Mouse (Mus musculus) kidney, adult 11 months (tissue): ENCODE measurements at regions not wholly inside any gene's neighbourhood (a gene's known extent, or its start where the extent isn't known, plus 50 kb on each side); places are given as distances from the start of the nearest gene placed in this dataset.

Source experiments
- DNase-seq: peaks from one replicate; pipeline ENCODE4 v3.0.0; 2022

DNA sequence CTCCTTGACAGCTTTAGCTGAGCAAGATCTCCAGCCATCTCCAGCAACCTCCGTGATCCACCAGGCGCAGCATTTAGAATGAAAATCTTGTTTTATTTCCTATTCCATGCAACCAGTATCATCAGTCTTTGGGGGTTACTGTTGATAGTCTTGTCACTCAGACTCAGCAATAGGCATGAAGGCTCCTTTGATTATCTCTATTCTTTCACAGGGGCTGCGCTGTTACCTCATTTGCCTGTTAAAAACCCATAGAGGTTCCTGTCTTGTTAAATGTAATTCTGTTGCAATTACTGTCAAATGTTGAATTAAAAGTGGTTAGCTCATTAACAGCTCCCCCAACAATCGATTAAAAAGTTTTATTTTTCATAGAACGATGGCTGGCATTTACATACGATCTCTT is 502.7 kb downstream of the Olfm4 start:
- no peak for DNase-seq

GRCm38 (mm10) chr14:80492043-80492900 is 508.4 kb downstream of the Olfm4 start:
- DNase-seq: no peak

DNA sequence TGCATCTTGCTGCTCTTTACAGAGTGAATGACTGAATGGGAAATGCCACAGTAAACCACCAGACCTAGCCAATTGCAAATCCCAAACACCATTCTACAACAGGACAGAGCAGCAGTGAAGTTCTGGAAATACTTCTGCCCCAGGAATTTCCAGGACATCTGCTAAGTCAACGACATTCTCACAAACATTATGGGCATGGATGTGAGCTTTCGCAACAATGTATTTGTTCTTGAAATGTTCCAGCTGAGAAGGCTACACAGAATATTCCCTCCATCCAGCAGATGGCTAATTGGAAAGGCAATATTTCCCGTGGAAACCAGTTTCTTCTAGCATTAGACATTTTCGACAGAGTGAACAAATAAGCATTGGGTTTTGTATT is 509.0 kb downstream of the Olfm4 start:
- DNase-seq: no peak

- no peak for DNase-seq
Measured at GRCm38 (mm10) chr14:80504351-80504750, 520.5 kb downstream of the Olfm4 start.

DNA sequence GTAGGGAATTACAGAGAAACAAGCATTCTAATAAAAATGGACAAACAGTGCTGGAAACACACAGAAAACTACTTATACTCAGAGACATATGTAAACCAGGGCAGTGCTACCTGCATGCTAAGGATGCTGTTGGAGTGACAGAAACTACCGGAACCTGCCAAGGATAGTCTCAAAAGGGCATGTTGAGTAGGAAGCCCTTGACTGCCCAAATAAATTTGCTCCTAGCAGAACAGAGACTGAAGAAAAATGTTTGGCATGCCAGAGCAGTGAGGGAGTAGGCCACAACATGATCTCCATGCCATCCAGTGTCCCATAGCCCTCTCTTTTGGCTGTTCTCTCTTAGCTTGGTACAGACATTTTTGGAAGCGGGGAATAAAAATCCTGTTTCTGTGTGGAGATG is 532.7 kb downstream of the Olfm4 start:
- DNase-seq: no peak

GRCm38 (mm10) chr14:80521216-80521615 is 537.3 kb downstream of the Olfm4 start:
- DNase-seq: no peak

DNA sequence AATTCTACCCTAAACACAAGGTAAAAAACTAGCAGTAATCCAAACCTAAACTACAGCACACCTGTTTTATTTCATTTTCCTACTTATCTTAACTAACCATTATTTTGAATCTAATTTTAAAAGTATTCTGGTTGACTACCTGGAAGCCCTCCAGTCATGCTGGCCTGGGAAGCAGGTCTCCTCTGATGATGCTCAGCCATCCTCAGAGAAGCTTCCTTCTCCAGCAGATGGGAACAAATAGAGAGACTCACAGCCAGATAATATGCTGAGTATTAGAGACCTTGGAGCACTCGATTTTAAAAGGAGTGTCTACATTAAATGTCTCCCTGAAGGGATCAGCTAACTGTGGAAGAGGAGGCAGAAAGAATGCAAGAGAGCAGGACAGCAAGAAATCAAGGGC is 537.8 kb downstream of the Olfm4 start:
- DNase-seq: no peak

DNA sequence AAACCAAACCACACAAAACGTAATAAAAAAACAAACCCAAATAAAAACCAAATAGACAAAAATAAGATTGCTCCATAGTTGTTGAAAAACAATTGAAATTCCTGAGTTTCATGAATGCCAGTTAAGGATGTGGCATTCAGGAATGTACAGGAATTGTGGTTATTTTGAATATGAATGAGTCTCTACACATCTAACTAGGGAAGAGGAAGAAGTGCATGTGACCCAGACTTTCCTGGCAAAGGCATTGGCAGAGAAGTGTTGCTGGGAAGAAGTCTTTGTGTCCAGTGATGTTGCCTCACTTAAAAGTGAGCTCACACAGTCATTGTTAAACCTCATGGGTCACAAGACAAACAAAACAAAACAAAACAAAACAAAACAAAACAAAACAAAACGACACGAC is 538.7 kb downstream of the Olfm4 start:
- no peak for DNase-seq

GRCm38 (mm10) chr14:80528419-80529028 is 544.6 kb downstream of the Olfm4 start:
- no peak for DNase-seq

DNA sequence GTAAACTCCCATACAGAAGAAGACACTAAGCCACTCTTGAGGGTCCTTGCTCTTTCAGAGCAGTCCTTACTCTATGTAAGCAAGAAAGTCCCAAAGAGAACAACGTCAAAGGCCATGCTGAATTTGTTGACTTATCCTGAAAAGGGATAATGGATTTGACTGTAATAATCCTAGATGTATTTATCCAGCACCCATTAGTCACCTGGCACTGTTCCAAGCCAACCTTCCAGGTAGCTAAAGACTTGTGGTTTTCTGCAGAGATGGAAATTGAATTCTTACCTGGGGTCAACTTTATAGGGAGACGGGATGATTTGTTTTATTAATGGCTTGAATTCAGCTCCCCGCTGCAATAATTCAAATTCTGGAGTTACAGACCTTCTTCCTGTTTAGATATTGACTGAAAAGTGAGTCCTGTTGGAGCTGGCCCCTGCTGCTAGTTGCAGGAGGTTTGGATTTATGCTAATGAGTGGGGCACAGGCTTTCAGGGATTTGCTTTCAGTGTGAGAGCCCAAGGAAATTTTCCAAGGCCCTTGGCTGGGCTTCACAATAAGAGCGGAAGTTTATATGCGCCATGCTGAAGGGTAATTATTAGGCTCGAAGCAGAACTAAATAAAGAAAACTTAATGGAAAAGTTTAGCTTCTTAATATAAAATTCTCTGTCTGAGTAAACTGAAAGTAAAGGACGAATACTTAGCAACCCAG is 552.3 kb downstream of the Olfm4 start:
- DNase-seq: no peak

DNA sequence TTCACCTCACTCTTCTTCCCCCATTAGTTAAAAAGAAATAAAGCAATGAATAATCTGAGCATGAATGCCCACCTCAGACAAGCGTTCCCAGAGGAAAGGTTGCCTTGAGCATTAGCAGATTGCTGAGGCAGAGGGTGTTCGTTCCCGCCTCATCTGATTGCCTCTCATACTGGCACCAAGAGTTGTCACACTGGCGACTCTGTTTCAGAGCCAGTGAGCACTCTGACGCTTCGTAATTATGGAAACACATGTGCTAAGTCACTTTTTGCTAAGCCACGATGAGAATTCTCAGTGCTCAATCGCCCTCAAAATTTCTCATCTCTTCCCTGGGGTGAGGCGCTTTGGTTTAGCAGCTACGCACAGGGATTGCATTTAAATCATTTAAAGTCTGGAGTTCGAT is 576.1 kb downstream of the Olfm4 start:
- no peak for DNase-seq
